Mouse (Mus musculus) E14TG2a.4 (cell line): ENCODE data around the gene Prm2.
"Not testable (repeated sequence)": the region's sequence is repeated elsewhere in the genome, so short reads cannot be mapped to it uniquely, and the experiment has no call there.

Experiments
- H3K27me3 ChIP-seq: 2 replicates; pipeline ENCODE4 v1.6.1; 2014; ENCODE audit warnings: low read length, control low read depth; ENCODE audit not compliant: insufficient read depth
- H3K36me3 ChIP-seq: 2 replicates; pipeline ENCODE4 v1.6.1; 2014; ENCODE audit warnings: low read length, control low read depth; ENCODE audit not compliant: insufficient read depth
- H3K4me1 ChIP-seq: replicated peaks from 2 replicates; pipeline ENCODE4 v1.6.1; 2014; ENCODE audit warnings: low read depth, low read length, control low read depth
- H3K4me3 ChIP-seq: replicated peaks from 2 replicates; pipeline ENCODE4 v1.5.1; 2014; ENCODE audit warnings: mild to moderate bottlenecking, low read length
- H3K9me3 ChIP-seq: 2 replicates; pipeline ENCODE4 v1.6.1; 2014; ENCODE audit warnings: low read length, control low read depth
- CTCF ChIP-seq: conservative IDR thresholded peaks from 2 replicates; pipeline ENCODE4 v1.5.1; 2014; ENCODE audit warnings: low read length
- NANOG ChIP-seq: IDR thresholded peaks from 2 replicates; pipeline ENCODE4 v1.6.1; 2014; ENCODE audit warnings: borderline replicate concordance, low read length, mixed read lengths
- POU5F1 ChIP-seq: IDR thresholded peaks from 2 replicates; pipeline ENCODE4 v1.6.1; 2014; ENCODE audit warnings: low read length, borderline replicate concordance

Gene Prm2

DNA sequence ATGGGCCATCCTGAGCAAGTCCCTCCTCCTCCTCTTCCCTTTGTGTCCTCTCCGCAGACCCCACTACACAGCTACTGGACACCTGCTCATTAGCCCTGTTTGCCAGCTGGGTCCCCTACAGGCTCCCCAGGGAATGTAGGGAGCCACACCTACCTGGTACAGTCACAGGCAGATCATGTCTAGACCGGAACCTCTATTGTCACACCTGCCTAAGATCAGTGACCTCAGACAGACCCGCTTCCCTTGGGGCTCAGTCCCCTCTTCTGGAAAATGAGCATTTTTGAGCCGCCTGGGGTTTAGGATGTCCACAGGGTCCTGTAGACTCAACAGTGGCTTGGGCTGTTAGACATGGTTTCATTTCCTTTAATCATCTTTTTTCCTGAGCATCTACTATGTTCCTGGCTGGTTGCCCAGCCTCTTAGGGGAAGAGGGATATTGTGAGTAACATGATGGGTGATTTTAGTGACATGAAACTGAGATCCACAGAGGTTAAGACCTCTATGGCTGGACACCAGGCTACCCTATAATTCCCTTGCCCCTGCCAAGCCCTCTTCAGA is 22.7 kb upstream of the Prm2 start:
- peaks cover 5% of the 10 kb centered on the region for H3K9me3 ChIP-seq
- peaks cover 23% of the 10 kb centered on the region for H3K27me3 ChIP-seq
- no peak overlapping the region for H3K4me3 ChIP-seq
- TF ChIP-seq NANOG (no peak), CTCF (no peak), POU5F1 (no peak)
- no peaks in the 10 kb centered on the region for H3K36me3 ChIP-seq
- peaks cover 22% of the 10 kb centered on the region for H3K4me1 ChIP-seq

DNA sequence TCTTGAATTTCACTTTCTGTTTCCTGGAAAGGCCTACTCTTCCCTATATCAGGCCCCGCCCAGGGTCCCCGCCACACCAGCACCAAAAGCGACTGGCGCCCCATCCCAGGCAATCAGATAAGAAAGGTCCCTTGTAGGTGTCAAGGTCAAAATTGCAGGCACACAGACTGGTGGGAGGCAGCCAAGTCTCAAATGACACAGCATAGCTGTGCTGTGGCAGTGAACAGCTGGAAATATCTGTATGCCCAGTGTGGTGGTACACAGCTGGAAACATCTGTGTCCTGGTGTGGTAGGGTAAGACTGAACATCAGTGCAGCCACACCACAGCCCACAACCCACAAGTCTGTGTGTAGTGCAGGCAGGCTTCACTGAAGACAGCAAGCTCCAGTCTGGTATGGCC is 18.9 kb upstream of the Prm2 start:
- H3K4me3 ChIP-seq: no peak overlapping the region
- H3K36me3 ChIP-seq: no peaks in the 10 kb centered on the region
- H3K9me3 ChIP-seq: no peaks in the 10 kb centered on the region
- peaks cover 22% of the 10 kb centered on the region for H3K4me1 ChIP-seq
- peaks cover 31% of the 10 kb centered on the region for H3K27me3 ChIP-seq
- TF ChIP-seq POU5F1: no peak
- no peak for TF ChIP-seq CTCF
- no peak for TF ChIP-seq NANOG

DNA sequence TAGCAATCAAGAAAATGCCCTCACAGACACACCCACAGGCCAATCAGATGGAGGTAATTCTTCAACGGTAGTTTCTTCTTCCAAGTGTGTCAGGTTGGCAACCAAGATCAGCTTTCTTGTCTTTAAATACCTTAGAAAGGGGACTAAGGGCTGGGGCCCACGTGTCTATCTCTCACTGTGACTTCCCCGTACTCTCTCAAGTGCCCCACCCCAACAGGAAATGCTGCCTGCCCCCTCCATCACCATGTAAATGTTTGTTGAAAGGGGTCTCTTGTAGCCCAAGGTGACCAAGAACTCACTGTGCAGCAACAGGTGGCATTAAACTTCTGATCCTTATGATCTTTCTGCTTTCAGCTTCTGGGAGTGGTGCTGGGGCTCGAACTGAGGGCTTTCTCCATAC is 17.8 kb upstream of the Prm2 start:
- no peak overlapping the region for H3K4me3 ChIP-seq
- no peaks in the 10 kb centered on the region for H3K36me3 ChIP-seq
- H3K27me3 ChIP-seq: peaks cover 38% of the 10 kb centered on the region
- H3K9me3 ChIP-seq: no peaks in the 10 kb centered on the region
- TF ChIP-seq CTCF (no peak), NANOG (no peak), POU5F1 (no peak)
- peaks cover 22% of the 10 kb centered on the region for H3K4me1 ChIP-seq

DNA sequence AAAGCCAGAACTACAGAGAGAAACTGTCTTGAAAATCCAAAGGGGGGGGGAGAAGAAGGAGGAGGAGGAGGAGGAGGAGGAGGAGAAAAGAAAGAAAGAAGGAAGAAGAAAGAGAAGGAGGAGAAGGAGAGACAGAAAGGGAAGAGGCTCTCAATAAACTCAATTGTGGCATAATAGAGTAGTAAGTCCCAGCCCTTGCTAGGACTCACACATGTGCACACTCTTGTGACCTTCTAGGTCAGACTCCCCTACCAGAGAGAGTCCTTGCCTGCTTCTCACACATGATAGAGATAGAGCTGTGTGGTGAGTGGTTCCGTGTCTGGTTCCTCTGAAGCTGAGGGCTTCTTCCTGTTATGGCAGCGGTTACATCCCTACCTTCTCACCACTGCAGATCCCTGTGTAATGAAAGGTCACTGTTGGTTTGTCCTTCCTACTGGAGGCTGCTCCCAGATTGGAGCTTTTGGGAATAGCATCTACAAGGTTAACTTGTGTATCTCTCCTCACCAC is 17.0 kb upstream of the Prm2 start, which contains the start of gene Gm11172:
Gm11172 (plus strand) TSS at position 51 of the 507 bp plus-strand sequence.
- peaks cover 15% of the 10 kb centered on the region for H3K4me1 ChIP-seq
- H3K27me3 ChIP-seq: peaks cover 43% of the 10 kb centered on the region
- no peak for TF ChIP-seq NANOG
- TF ChIP-seq POU5F1: no peak
- no peak for TF ChIP-seq CTCF

DNA sequence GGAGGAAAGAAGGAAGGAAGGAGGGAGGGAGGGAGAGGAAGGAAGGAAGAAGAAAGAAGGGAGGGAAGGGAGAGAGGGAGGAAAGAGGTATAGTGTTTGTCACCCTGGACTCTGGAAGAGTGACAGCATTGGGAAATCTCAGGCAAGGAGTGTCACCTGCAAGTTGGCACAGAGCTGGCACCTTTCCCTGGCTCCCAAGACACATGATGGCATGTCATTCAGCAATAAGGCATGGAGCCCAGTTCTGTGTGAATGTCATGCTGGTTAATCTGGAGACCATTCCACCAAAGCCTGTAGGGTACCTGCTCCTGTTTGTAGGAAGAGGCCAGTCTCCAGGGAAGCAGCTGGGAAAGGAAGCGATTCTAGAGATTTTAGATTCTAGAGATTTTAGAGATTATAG is 14.4 kb upstream of the Prm2 start:
- Histone ChIP-seq H3K4me1 (peaks cover 13% of the 10 kb centered on the region), H3K36me3 (no peaks in the 10 kb centered on the region), H3K9me3 (no peaks in the 10 kb centered on the region), H3K4me3 (no peak overlapping the region), H3K27me3 (peaks cover 47% of the 10 kb centered on the region)
- TF ChIP-seq CTCF (no peak), NANOG (no peak), POU5F1 (no peak)

More for the DNA sequence above, 17.0 kb upstream of the Prm2 start, which contains the start of gene Gm11172:
- Histone ChIP-seq H3K4me3 (no peak within 1 kb of the TSS), H3K36me3 (no peaks in the 10 kb centered on the region), H3K9me3 (no peaks in the 10 kb centered on the region)

DNA sequence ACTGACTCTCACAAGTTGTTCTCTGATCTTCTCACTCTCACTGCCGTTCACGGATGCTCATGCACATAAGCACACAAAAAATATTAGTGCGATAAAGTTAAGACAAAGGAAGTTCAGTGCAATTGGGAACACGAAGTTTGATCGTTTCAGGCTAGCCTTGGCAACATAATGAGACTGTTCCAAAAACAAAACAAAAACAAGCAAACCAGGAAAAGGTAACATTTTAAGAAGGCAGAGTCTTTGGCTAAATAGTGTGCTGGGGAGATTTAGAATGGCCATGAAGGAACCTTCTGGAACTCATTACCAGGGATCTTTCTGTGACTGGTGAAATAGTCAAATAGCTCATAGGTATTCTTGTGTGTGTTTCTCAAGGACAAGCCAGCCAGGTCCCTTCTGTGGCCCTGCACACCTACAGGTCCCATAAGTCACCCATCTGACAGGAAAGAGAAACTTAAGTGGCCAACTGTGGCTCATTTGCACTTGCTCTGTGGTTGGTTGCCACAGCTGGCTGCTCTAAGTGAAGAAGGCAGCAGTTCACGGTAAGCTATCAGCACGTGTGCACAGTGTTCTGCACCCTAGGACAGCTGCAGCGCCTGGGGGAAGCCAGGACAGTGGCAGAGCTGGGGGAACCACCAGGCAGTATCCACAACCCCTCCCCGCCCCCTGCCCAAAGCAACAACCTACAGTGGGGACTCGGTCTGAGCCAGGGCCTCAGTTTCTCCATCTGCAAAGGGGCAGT is 10.0 kb upstream of the Prm2 start, which contains the start of gene Prm1:
Prm1 (minus strand) TSS at position 51 of the 739 bp plus-strand sequence.
- H3K9me3 ChIP-seq: no peaks in the 10 kb centered on the region
- 0 out of 2 replicates have a peak, but pooled peaks cover 4% of the 10 kb centered on the region for H3K4me1 ChIP-seq
- H3K27me3 ChIP-seq: peaks cover 39% of the 10 kb centered on the region
- H3K36me3 ChIP-seq: no peaks in the 10 kb centered on the region
- TF ChIP-seq CTCF (no peak), NANOG (no peak), POU5F1 (no peak)
- no peak within 1 kb of the TSS for H3K4me3 ChIP-seq

DNA sequence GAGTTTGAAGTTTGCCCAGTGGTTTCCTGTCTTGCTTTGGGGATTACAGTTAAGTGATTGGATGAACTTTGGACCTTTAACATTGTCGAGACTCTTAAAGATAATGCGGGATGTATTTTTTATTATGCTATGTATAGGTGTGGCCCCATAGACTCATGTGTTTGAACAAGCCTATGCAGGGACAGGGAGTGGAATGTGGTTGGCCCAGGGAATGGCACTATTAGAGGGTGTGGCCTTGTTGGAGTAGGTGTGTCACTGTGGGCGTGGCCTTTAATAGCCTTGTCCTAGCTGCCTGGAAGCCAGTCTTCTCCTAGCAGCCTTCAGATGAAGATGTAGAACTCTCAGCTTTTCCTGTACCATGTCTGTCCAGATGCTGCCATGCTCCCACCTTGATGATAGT is 6.5 kb upstream of the Prm2 start:
- peaks cover 16% of the 10 kb centered on the region for H3K27me3 ChIP-seq
- not testable (repeated sequence) for H3K4me1 ChIP-seq, H3K9me3 ChIP-seq, H3K36me3 ChIP-seq, H3K4me3 ChIP-seq

DNA sequence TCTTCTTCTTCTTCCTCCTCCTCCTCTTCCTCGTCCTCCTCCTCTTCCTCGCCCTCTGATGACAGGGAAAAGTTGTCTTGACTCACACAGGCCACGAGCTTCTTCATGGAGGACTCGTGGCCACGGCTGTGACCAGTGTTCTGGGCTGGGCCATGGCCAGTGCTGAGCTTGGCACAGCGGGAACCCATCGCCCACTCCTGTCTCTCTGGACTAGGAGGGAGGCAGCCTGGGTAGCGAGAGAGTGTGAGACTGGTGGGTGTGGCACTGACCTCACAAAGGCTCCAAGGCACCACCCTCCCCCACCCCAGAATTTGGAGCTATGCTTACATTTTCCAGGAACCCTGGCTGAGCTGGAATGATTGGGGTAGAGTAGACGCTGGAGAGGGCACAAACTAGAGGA is 5.2 kb downstream of the Prm2 start, which contains the start of gene Prm3:
Prm3 (minus strand) TSS at position 213 of the 400 bp plus-strand sequence.
- Histone ChIP-seq H3K4me1 (peaks cover 34% of the 10 kb centered on the region), H3K27me3 (peaks cover 56% of the 10 kb centered on the region), H3K4me3 (no peak within 1 kb of the TSS), H3K9me3 (no peaks in the 10 kb centered on the region), H3K36me3 (no peaks in the 10 kb centered on the region)
- TF ChIP-seq CTCF (no peak), POU5F1 (no peak), NANOG (no peak)
